Mouse (Mus musculus) testis, postnatal 14 days (tissue): ENCODE results near the gene Dnajc4.
A peak's percentile ranks its signal among the peaks of the same experiment; 100 is the strongest.

Experiments used
- DNase-seq: peaks from one replicate; pipeline ENCODE4 v3.0.0; 2021; ENCODE audit warnings: low spot score

Gene Dnajc4

GRCm38 (mm10) chr19:6948186-6948585, 44.2 kb downstream of the Dnajc4 start:
- DNase-seq: no peak

DNA sequence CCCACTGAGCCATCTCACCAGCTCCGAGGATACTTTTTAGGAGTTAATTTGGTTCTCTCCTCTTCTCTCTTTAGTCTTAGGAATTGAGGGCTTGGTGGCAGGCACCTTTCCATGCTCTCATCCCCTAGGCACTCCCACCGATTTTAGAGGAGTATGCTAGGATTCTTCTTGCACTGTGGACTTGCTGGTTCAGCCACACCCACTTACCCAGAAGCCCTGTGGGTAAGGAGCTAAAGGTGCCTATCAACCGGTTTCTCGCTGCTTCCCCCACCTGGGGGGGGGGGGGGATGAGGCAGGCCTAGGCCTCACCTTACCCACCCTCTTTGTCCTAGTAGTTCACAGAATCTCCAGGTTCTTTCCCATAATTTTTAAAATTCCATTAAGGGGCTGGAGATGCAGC, 44.6 kb downstream of the Dnajc4 start:
- DNase-seq: no peak

- DNase-seq: no peak
Measured at GRCm38 (mm10) chr19:6943709-6944108, 48.7 kb downstream of the Dnajc4 start.

DNA sequence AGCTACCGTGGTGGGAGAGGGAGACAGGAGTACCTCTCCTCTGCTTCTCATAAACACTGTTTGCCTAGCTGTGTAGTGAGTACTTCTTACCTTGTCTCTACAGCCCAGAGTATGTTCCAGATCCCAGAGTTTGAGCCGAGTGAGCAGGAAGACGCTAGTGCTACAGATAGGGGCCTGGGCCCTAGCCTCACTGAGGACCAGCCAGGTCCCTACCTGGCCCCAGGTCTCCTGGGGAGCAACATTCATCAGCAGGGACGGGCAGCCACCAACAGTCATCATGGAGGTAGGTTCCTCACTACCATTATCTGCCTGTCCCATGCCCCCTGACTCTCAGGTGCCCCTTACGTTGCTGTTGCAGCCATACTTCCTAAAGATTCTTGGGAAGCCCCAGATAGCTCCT, 49.6 kb downstream of the Dnajc4 start:
- no peak for DNase-seq

DNA sequence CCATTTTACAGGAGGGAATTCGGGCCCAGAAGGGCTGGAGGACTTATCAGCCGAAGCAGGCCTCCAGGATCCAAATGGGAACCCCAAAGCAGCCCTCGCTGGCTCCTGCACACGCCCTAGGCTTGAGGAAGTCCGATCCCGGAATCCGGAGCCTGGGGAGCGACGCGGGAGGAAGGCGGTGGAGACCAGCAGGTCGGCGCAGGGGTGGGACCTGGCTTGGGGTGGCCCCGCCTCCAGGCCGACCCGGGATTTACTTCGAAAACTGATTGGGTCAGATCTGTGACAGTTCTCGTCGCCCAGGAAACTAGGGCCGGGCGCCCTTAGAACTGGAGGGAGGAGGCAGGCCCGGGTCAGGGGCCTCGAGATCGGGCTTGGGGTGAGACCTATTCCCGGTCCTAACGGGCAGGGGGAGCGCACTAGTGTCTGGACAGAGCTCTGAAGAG, 50.1 kb downstream of the Dnajc4 start, which contains the start of gene Gpr137:
Gene Gpr137 (minus strand): TSS at position 232 of the 443 bp plus-strand sequence.
- peak; percentile 92 for DNase-seq

- peak; percentile 92 for DNase-seq
Measured at GRCm38 (mm10) chr19:6941372-6942248, 50.8 kb downstream of the Dnajc4 start, which contains the start of gene Bad. TSS of gene Bad (plus strand) at chr19:6941861.

GRCm38 (mm10) chr19:6940396-6941351, 51.7 kb downstream of the Dnajc4 start:
- no peak for DNase-seq

DNA sequence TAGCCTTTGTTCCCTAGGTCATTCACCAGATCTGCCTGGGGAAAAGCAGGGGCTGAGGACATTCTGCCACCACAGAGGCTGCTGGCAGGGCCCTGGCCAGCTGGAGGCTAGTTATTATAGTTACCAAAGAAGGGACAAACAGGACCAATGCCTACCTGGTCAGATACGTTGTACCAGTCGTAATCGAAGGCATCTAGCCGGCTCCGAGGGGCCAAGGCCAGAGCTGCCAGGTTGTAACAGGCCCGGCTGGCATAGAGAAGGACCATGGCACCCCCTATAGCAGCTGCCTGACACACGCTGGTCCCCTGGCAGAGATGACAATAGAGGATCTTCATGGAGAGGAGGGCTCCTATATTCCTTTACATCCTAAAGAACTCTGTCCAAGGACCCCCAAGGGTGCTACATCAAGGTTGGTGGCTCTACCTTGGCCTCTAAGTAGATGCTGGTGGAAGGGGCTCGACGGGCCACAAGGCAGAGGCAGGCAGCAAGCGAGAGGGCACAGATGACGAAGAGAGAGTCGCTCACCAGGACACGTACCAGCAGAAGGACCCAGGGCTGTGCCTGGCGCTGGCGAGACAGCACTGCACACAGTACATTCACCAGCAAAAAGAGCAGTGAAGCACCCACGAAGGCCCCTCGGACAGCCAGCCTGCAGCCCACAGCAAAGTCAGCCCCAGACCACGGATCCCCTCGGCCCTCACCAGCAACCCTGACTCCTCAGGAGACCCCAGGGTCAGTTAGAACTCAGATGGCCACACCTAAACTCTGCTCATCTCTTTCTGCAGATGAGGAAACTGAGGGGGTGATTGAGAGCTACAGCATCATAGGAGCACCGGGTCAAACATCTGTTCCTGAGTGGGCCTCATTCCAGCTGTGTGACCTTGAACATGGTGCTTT, 53.0 kb downstream of the Dnajc4 start:
- no peak for DNase-seq
